Mouse (Mus musculus) megakaryocyte progenitor cell, adult 5-6 weeks (primary cell): ENCODE data around the gene Plcb4. TPM values are rescaled to one million over a fixed set of nuclear protein-coding genes. Genes with fewer than 3 reads are reported as not detected.

Experiments
- ATAC-seq: replicated peaks from 2 replicates; pipeline ENCODE4 v1.8.0; 2016; ENCODE audit warnings: mild to moderate bottlenecking, moderate TSS enrichment, inconsistent platforms; ENCODE audit not compliant: poor library complexity
- total RNA-seq, 2 experiments: library from RNA; stranded (forward) in 1 of 2; stranded (reverse) in 1 of 2; fragments of 157-497, 149-512 nt in 1 of 2; fragments of 200-1000 nt in 1 of 2; gene quantifications; 2 replicates each; pipeline versions ENCODE4 v1.2.3 to v1.2.4; 2015 to 2017

Plcb4 gene
- total RNA-seq (2015) (25.0 and 29.9 TPM in 2 replicates), total RNA-seq (2017) (17.7 and 24.5 TPM in 2 replicates)

DNA sequence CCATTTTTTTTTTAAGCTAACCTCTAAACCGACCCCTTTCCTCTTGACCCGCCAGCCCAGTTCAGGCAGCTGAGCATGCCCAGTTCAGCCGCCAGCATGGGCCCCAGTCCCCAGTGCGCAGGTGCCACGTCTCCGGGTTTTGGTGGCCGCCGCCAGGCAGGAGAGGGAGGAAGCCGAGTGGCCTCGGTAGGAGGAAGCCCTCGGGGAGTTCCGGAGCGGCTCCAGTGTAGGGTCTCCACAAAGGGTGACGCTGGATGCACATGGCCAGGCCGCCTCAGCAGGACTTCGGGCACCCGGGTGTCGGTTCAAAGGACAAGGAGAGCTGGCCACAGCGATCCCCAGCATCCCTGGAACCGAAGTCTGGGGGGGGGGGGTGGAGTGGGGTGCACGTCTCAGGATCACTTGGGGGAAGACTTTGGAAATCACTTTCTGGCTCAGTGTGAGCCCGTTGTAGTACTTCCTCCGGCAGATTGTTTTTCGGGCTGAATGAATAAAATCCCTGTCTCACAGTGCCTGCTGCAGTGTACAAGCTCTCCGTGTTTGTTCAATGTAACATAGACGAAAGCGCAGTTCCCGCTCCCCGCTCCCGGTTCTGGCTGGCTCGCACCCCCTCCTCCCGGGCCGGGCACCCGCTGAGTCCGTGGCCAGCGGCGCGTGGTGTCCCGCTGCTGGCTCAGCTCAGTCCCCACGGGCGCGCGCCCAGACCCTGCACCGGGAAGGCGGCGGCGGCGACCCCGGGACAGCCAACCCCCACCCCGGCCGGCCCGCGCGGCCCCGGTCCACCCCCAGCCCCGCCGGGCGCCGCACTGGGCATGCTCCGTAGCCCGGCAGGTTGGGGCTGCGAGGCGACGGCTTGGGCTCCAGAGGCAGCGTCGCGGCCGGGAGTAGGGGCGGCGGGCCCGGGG lies at the start of gene Plcb4:
Gene Plcb4 (plus strand): TSS at position 526 of the 905 bp plus-strand sequence.
- ATAC-seq = peak; percentile 86

- no peak for ATAC-seq
These were observed 44.1 kb upstream of the Plcb4 start for GRCm38 (mm10) chr2:135614651-135615261.

- no peak for ATAC-seq
These were observed 42.7 kb upstream of the Plcb4 start for GRCm38 (mm10) chr2:135616090-135616489.

DNA sequence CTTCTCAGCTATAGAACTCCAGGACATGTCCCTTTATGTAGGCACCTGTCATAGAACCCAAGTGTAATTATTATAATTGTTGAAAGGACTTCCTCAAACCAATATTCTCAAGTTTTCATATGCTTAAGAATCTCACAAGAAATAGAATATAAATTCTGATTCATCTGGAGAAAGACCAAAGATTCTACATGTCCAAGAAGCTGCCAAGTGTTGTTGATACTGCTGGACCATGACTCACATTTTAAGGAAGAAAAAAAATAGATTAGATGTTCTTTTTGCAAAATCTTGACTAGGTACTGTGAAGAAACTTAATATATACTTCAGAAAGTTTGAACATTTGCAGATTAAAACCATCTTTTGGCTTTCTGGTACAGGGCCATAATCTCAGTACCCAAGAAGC lies 40.3 kb upstream of the Plcb4 start:
- ATAC-seq = no peak

DNA sequence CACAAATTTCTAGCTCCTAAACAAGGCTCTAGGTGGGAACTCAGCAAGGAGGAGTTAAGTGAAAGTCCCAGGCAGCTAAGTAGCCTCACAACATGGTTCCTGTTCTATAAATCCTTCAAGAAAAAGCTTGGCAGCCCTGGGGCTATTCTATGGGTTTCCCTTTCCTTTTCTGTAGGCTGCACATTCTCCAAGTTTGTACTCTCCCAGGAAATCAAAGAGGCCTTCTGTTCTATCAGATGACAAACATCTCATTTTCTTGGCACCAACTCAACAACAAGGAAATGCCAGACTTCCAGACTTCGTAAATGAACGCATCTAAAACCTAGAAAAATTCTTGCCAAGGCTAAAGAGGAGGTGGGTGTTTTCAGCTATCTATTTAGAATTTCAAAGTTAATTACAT lies 38.9 kb upstream of the Plcb4 start:
- no peak for ATAC-seq

GRCm38 (mm10) chr2:135627821-135628220 lies 31.0 kb upstream of the Plcb4 start:
- peak; percentile 79 for ATAC-seq

DNA sequence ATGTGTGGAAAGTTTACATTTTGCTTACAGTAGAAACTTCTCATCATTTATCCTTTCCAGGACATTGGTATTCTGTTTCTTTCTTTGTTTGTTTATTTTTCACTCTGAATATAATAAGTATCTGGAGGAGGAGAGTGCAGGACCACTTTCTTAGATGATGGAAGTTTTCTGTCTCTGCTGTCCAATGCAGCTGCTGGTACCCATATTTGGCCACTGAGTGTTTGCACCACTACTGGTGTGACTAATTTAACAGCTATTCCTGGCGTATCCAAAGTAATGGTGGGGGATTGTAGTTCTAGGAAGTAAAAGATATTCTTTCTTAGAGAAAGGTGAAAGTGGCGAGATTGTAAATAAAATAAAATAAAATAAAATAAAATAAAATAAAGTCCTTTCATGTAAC lies 21.6 kb upstream of the Plcb4 start:
- no peak for ATAC-seq

DNA sequence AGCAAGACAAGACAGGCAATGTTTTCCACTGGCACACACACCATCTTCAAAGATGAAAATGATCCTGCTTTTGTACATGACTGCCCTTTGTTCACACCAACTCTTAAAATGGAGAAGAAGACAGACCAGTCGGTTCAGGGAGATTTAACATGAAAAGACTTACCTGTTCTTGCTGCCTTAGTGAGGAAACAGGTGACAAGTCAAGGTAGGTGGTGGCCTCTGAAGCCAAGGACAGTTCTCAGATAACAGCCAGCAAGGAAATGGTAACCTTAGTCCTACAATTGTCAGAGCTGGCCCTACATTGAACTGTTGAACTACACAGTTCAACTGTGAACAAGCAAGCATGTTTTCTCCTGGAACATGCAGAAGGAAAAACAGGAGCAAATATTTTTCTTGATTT lies 17.8 kb upstream of the Plcb4 start:
- no peak for ATAC-seq

DNA sequence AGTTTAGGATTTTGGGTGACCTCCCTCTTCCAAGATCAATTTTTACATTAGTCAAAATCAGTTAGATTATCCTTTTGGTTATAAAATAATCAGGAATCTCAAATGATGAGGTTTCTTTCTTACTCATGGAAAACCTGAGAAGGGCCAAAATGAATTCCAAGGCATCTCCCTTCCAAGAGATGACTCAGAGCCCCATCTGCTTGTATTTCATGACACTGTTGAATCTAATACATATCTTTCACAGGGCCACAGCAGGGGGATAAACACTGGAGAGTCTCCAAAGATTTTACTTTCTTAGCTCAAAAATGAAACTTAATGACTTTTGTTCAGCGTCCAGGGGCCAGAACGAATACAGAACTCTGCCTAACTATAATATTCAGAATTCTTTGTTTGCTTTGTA lies 17.2 kb upstream of the Plcb4 start:
- no peak for ATAC-seq

DNA sequence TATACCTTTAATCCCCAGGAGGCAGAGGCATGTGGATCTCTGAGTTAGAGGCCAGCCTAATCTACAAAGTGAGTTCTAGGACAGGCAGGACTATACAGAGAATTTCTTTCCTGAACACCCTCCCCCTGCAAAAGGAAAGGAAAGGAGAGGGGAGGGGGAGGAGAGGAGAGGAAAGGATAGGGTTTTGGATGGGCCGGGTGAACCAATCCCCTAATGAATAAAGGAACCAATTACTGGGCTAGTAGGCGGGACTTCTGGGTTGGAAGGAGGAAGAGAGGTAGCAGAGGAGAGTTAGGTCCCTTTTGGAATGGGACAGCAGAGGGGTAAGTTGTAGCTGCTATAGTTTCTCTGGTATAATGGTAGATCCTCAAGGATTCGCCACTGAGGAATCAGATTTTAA lies 12.6 kb upstream of the Plcb4 start:
- ATAC-seq = no peak

DNA sequence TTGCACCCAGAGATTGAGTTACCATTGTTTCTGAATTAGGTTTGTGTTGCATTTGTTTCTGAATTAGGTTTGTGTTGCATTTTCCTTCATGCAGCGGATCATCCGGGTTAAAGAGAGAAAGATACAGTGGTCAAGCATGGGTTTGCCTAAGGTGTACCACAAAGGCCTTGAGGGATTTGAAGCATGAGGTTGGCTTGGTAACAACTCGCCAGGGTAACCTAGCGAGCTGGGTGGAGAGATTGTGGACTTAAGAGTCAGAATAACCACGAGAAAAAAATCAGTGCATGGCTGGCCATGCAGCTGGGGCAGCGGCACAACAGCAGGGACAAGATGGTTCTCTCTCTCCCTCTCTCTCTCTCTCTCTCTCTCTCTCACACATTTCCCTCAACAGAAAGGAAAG lies 12.2 kb upstream of the Plcb4 start:
- no peak for ATAC-seq

- ATAC-seq = peak; percentile 34; the same call in 1 of the 2 replicates
These were observed 10.8 kb upstream of the Plcb4 start for GRCm38 (mm10) chr2:135647985-135648384.

DNA sequence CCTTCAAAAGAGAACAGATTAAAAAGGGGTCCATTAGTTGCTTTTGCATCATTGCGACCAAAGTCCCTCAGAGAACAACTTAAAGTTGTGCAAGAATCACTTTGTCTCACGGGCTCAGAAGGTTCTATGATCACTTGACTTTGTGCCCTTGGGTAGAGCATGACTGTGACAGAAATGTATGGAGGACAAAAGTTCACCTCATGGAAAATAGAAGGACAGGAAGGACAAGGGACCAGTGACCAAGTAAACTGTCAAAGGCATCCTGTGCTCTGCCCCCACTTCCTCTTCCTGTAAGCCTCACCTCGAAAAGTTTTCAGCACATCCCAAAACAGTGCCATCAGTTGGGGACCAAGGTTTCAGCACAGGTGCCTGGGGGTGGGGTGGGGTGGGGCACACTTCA lies 7.9 kb upstream of the Plcb4 start:
- ATAC-seq = peak; percentile 67

GRCm38 (mm10) chr2:135652040-135652439 lies 6.8 kb upstream of the Plcb4 start:
- ATAC-seq = no peak

DNA sequence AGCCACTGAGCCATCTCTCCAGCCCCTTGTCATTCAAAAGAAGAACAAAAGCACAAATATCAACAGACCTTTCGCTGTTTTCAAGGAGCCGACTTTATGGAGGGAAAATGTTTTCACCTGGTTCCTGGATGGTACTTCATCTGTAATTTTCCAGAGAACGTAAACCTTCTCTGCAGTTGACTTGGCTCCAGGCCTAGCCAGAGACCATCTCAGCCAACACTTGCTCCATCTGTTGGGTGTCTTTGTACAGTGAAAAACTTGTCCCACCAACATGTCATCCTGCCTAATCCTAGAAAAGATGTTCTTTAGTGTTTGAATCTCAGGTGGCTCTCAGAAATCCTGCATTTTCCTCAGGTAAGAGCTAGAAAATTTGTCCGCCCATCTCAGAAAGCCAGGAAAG lies 6.4 kb upstream of the Plcb4 start:
- no peak for ATAC-seq

GRCm38 (mm10) chr2:135655948-135656347 lies 2.9 kb upstream of the Plcb4 start:
- ATAC-seq = no peak

GRCm38 (mm10) chr2:135656586-135656985 lies 2.2 kb upstream of the Plcb4 start:
- ATAC-seq = no peak

DNA sequence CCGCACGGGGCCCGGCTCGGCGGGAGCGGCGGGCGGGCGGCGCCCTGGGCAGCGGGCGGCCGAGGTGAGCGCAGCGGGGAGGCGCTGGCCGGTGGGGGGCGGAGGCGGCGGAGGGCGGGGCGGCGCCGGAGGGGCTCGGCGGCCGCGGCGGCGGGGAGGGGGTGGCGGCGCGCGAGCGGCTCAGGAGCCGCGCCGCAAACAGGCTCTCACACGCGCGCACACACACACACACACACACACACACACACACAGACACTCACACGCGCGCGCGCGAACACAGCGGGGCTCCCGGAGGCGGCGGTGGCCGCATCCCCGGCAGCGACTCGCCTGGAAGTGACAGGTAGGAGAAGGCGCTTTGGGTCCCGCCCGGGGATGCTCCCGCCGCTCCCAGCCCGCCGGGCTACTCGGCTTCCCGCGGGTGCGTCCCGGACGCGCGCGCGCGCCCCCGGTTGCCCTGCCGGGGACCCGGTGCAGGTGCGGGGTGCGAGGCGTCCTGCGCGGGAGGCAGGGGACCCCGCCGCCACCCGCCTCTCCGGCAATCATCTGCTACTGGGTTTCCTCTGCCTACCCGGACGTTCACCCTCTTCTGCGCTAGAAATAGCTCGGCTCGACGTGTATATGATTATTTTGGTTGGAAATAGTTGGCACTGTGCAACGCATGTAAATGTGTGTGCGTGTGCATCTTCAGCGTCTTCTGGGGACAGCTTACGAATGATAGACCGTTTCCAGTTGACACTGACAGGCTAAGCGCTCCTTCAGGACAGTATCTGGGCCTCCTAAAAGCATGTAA lies 775 bp downstream of the Plcb4 start:
- ATAC-seq = peak; percentile 33

- no peak for ATAC-seq
These were observed 2.0 kb downstream of the Plcb4 start for GRCm38 (mm10) chr2:135660816-135661215.

DNA sequence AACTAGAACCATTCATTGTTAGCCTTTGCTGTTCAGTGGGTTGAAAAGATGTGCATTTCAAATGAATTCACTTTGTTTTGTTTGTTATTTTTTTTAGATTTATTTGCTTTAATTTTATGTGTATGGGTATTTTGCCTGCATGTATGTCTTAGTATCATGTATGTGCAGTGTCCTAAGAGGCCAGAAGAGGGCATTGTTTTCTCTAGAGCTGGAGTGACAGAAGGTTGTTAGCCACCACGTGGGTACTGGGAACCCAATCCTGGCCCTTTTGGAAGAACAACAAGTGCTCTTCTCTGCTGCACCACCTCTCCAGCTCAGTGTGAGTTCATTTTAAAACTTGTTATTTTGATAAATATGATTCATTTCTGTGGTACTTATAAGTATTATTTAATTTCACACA lies 5.0 kb downstream of the Plcb4 start:
- ATAC-seq = no peak

DNA sequence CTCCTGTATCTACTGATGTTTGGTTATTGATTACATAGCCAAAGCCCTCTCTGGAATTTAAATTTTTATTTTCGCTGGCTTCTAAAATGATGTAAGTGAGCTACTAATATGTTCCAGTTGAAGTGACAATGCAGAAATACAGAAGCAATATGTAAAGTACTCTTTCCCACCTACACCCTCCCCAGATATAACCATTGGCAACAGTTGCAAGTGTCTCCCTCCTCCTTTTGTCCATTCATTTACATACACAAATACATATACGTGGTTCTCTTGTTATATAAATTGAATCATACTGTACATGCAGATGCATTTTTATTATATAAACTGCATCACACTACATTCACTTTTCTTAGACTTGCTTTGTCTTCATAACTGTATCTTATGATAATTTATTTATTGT lies 8.7 kb downstream of the Plcb4 start:
- ATAC-seq = no peak
